Comparison of ENCODE assay signal across 30 mouse cellular contexts in the genomic region with DNA sequence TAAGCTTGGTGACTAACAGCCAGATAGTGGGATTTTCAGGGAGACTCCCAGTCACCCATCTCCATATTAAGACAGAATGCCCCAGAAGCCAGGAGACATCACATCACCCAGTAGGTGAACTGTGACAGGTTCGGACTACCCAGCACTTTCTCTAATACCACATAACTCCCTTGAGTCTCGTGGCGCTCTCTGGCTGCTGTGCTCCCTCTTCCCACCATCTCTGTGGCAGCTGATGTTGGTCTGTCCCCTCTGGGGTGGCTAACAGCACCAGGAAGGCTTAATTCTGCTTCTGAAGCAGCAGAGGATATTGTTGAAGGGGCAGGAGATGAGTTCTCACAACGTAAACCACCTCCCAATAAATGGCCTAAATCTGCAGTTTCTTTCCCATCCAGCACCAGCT. TPM values are rescaled to one million over a fixed set of nuclear protein-coding genes. Genes with fewer than 3 reads are reported as not detected.
DNase-seq lines count a peak whose midpoint lies in the region; ATAC-seq and TF ChIP-seq lines count a peak whose summit lies in the region.
"Had no signal": no experiment of that assay in that cellular context is flagged by ENCODE, and none has a peak within 500 bp of the region (broad histone marks: within the 10 kb centered on the region; RNA-seq: fewer than 3 reads in every experiment).

No protein-coding gene starts in this region.

- H3K9me3 ChIP-seq in heart, embryonic 10.5 days: no peaks in the 10 kb centered on the region
- no peaks in the 10 kb centered on the region for H3K9me3 ChIP-seq in liver, embryonic 12.5 days (replicated peaks)
- no peaks in the 10 kb centered on the region for H3K9me3 ChIP-seq in liver, embryonic 11.5 days (ENCODE audit: control insufficient read depth, low read length)
- H3K9me3 ChIP-seq in CH12.LX (replicated peaks; ENCODE audit: low read length): no peaks in the 10 kb centered on the region
- no peaks in the 10 kb centered on the region for H3K9me3 ChIP-seq in liver, embryonic 15.5 days (replicated peaks)
- H3K9me3 ChIP-seq: forebrain, embryonic 15.5 days; limb, embryonic 13.5 days; megakaryocyte, embryonic 14.5 days; midbrain, embryonic 15.5 days; stomach, embryonic 15.5 days had no signal

- peak; percentile 18; the same call in 1 of the 2 replicates for TF ChIP-seq POLR2A in CH12.LX (IDR thresholded peaks at IDR 0.05; ENCODE audit: low read depth, low read length)

- no peak overlapping the region for H3K9ac ChIP-seq in liver, embryonic 12.5 days
- no peak overlapping the region for H3K9ac ChIP-seq in liver, embryonic 11.5 days (ENCODE audit: low read depth, low read length)
- no peak overlapping the region for H3K9ac ChIP-seq in CH12.LX (ENCODE audit: insufficient read depth, low read depth)
- no peak overlapping the region for H3K9ac ChIP-seq in liver, embryonic 15.5 days
- H3K9ac ChIP-seq: forebrain, embryonic 15.5 days; hindbrain, embryonic 14.5 days; limb, embryonic 13.5 days; midbrain, embryonic 15.5 days; stomach, embryonic 15.5 days had no signal

- peaks cover 50% of the 10 kb centered on the region for H3K4me1 ChIP-seq in heart, embryonic 10.5 days
- peaks cover 83% of the 10 kb centered on the region for H3K4me1 ChIP-seq in liver, embryonic 12.5 days
- H3K4me1 ChIP-seq in liver, embryonic 11.5 days (replicated peaks; ENCODE audit: control insufficient read depth, insufficient read depth, low read length): peaks cover 45% of the 10 kb centered on the region
- H3K4me1 ChIP-seq in CH12.LX (ENCODE audit: control insufficient read depth in 1 of 2, insufficient read depth in 2 of 2): peaks cover 23 to 64% of the 10 kb centered on the region in 2 experiments
- H3K4me1 ChIP-seq in liver, embryonic 15.5 days (replicated peaks): peaks cover 78% of the 10 kb centered on the region

- H3K79me2 ChIP-seq in CH12.LX (replicated peaks; ENCODE audit: control insufficient read depth, extremely low read depth, insufficient read depth, poor library complexity, severe bottlenecking): peaks cover 25% of the 10 kb centered on the region

- TF ChIP-seq EP300 in CH12.LX (IDR thresholded peaks at IDR 0.05; ENCODE audit: low read length): no peak

- no peak overlapping the region for H3K27ac ChIP-seq in heart, embryonic 10.5 days
- H3K27ac ChIP-seq in liver, embryonic 12.5 days: peak overlapping the region; percentile 83; the same call in 1 of the 2 replicates
- no peak overlapping the region for H3K27ac ChIP-seq in liver, embryonic 11.5 days (ENCODE audit: low read depth, low read length)
- H3K27ac ChIP-seq in CH12.LX (ENCODE audit: insufficient read depth, low read depth): no peak overlapping the region
- peak overlapping the region; percentile 49 for H3K27ac ChIP-seq in liver, embryonic 15.5 days (replicated peaks)
- H3K27ac ChIP-seq: forebrain, embryonic 15.5 days; gastrocnemius, adult 2 months; heart, adult 2 months; hindbrain, embryonic 14.5 days; limb, embryonic 13.5 days; midbrain, embryonic 15.5 days; stomach, embryonic 15.5 days had no signal

- peaks cover 73% of the 10 kb centered on the region for H3K36me3 ChIP-seq in heart, embryonic 10.5 days
- peaks cover 86% of the 10 kb centered on the region for H3K36me3 ChIP-seq in liver, embryonic 12.5 days
- peaks cover 37% of the 10 kb centered on the region for H3K36me3 ChIP-seq in liver, embryonic 11.5 days (ENCODE audit: control insufficient read depth, insufficient read depth, low read length)
- peaks cover 63 to 79% of the 10 kb centered on the region in 2 experiments for H3K36me3 ChIP-seq in CH12.LX (replicated peaks in 1 of 2; ENCODE audit: control insufficient read depth in 1 of 2, insufficient read depth in 1 of 2, low read length in 1 of 2)
- peaks cover 88% of the 10 kb centered on the region for H3K36me3 ChIP-seq in liver, embryonic 15.5 days (replicated peaks)

- no peak for TF ChIP-seq CTCF in CH12.LX (conservative IDR thresholded peaks at IDR 0.05 in 1 of 2, IDR thresholded peaks at IDR 0.05 in 1 of 2; ENCODE audit: low read depth in 2 of 2, low read length in 2 of 2)

- in situ Hi-C loops in CH12.LX (cut with MboI; ENCODE audit: low pct_ligation_motif_present, low pct_unique_long_range_greater_than_20kb, low sequenced_read_pairs): no loop called here

- no peak overlapping the region for H3K4me3 ChIP-seq in heart, embryonic 10.5 days
- H3K4me3 ChIP-seq in liver, embryonic 12.5 days: no peak overlapping the region
- no peak overlapping the region for H3K4me3 ChIP-seq in liver, embryonic 11.5 days (ENCODE audit: low read depth, low read length)
- no peak overlapping the region for H3K4me3 ChIP-seq in CH12.LX (replicated peaks in 1 of 3; ENCODE audit: low read depth in 2 of 3, low read length in 2 of 3, poor library complexity in 1 of 3)
- no peak overlapping the region for H3K4me3 ChIP-seq in liver, embryonic 15.5 days (replicated peaks)
- H3K4me3 ChIP-seq: forebrain, embryonic 15.5 days; gastrocnemius, adult 2 months; heart, adult 2 months; limb, embryonic 13.5 days; megakaryocyte, embryonic 14.5 days; midbrain, embryonic 15.5 days; stomach, embryonic 15.5 days had no signal

- ATAC-seq in liver, embryonic 12.5 days: no peak
- no peak for ATAC-seq in liver, embryonic 11.5 days (replicated peaks; ENCODE audit: low FRiP score)
- ATAC-seq in liver, embryonic 15.5 days (ENCODE audit: insufficient read depth): no peak
- ATAC-seq: forebrain, embryonic 15.5 days; inflammation-experienced regulatory T-cells, adult 6 months; lung, postnatal 0 days; midbrain, embryonic 15.5 days; Patski had no signal

- intact Hi-C loops in heart, postnatal 25 days (cut with DNase I): no loop called here

- DNase-seq in heart, embryonic 10.5 days (ENCODE audit: low spot score): peak; percentile 71
- no peak for DNase-seq in heart, postnatal 25 days (ENCODE audit: low spot score)
- DNase-seq in liver, embryonic 11.5 days (ENCODE audit: low spot score): no peak
- DNase-seq in CH12.LX (ENCODE audit: extremely low read depth): no peak
- no peak for DNase-seq in c-Kit-positive CD71-positive TER-119-positive erythroid progenitor cells, embryonic 14.5 days (ENCODE audit: low spot score)
- DNase-seq in right cerebral cortex, adult 2 months (ENCODE audit: low spot score in 2 of 2): no peak
- DNase-seq: cerebellum, adult 18-20 months; cerebellum, postnatal 14 days; gastrocnemius, adult 2 months; gastrocnemius, postnatal 36 days; heart, adult 2 months; heart, postnatal 4 days; kidney, adult 11 months; kidney, postnatal 14 days; lung, adult 18-20 months; lung, postnatal 4 days; right cerebral cortex, postnatal 14 days had no signal

- H3K4me2 ChIP-seq in liver, embryonic 12.5 days: no peak overlapping the region
- no peak overlapping the region for H3K4me2 ChIP-seq in liver, embryonic 11.5 days
- H3K4me2 ChIP-seq in CH12.LX (ENCODE audit: insufficient read depth, low read depth, poor library complexity, severe bottlenecking): no peak overlapping the region
- no peak overlapping the region for H3K4me2 ChIP-seq in liver, embryonic 15.5 days
- H3K4me2 ChIP-seq: forebrain, embryonic 15.5 days; hindbrain, embryonic 14.5 days; limb, embryonic 13.5 days; midbrain, embryonic 15.5 days; stomach, embryonic 15.5 days had no signal

- 82% methylated on average over 4 of the region's 4 CpGs for WGBS in heart, embryonic 10.5 days
- WGBS in liver, embryonic 12.5 days (ENCODE audit: insufficient replicate concordance): 82% methylated on average over 4 of the region's 4 CpGs
- 87% methylated on average over 4 of the region's 4 CpGs for whole genome bisulfite sequencing in liver, embryonic 11.5 days
- 84% methylated on average over 4 of the region's 4 CpGs for WGBS in liver, embryonic 15.5 days (ENCODE audit: insufficient replicate concordance)

- dilution Hi-C loops in CH12.LX (cut with MboI; ENCODE audit: extremely low pct_ligation_motif_present, extremely low pct_unique_long_range_greater_than_20kb, low sequenced_read_pairs): loop anchor here (25.0 kb wide), 1 partner anchor 100 kb away; a partner anchor contains a TSS

- H3K27me3 ChIP-seq in heart, embryonic 10.5 days (ENCODE audit: insufficient read depth, poor library complexity, severe bottlenecking): no peaks in the 10 kb centered on the region; the same call in 1 of the 2 replicates
- no peaks in the 10 kb centered on the region for H3K27me3 ChIP-seq in liver, embryonic 12.5 days (replicated peaks)
- H3K27me3 ChIP-seq in liver, embryonic 11.5 days (replicated peaks; ENCODE audit: control insufficient read depth, insufficient read depth, low read length): no peaks in the 10 kb centered on the region
- H3K27me3 ChIP-seq in CH12.LX (replicated peaks): no peaks in the 10 kb centered on the region
- H3K27me3 ChIP-seq in liver, embryonic 15.5 days: no peaks in the 10 kb centered on the region
- H3K27me3 ChIP-seq: forebrain, embryonic 15.5 days; limb, embryonic 13.5 days; megakaryocyte, embryonic 14.5 days; midbrain, embryonic 15.5 days; Patski; stomach, embryonic 15.5 days had no signal

- TF ChIP-seq RAD21 in CH12.LX (IDR thresholded peaks at IDR 0.05; ENCODE audit: low read depth, low read length): no peak

RNA-seq across cellular contexts. Expression of a gene that starts 7.6 kb away (rescaled TPM):
- polyA plus RNA-seq in heart, embryonic 10.5 days (2016; fragmentation: Nextera tagmentation; extraction: Ambion mirVana): 60.4 and 75.4 TPM in 2 replicates
- 10 to 100 TPM; 56.7 to 57.3 TPM for total RNA-seq in heart, postnatal 25 days (2021)
- 97.2 and 98.8 TPM in 2 replicates for polyA plus RNA-seq in liver, embryonic 12.5 days (2016; fragmentation: Nextera tagmentation; extraction: Ambion mirVana)
- 104 and 108 TPM in 2 replicates for polyA plus RNA-seq in liver, embryonic 11.5 days (2014; fragmentation: Nextera tagmentation; extraction: Ambion mirVana)
- 126 and 142 TPM in 2 replicates for total RNA-seq in CH12.LX (2012; rRNA removed)
- total RNA-seq in CH12.LX (2014; rRNA removed): 89.9 and 99.8 TPM in 2 replicates
- polyA plus RNA-seq in CH12.LX (2012; ENCODE audit: insufficient read length, low read depth): 124 and 149 TPM in 2 replicates
- polyA plus RNA-seq in liver, embryonic 15.5 days (2015; fragmentation: Nextera tagmentation; extraction: Ambion mirVana): 50.9 and 55.2 TPM in 2 replicates

RNA-seq across cellular contexts. Expression of a gene that starts 15.5 kb away (rescaled TPM):
- polyA plus RNA-seq in heart, embryonic 10.5 days (2016; fragmentation: Nextera tagmentation; extraction: Ambion mirVana): 9.1 and 14.3 TPM in 2 replicates
- total RNA-seq in heart, postnatal 25 days (2021): 10 to 100 TPM; 21.1 to 21.7 TPM
- 7.3 and 7.5 TPM in 2 replicates for polyA plus RNA-seq in liver, embryonic 12.5 days (2016; fragmentation: Nextera tagmentation; extraction: Ambion mirVana)
- 11.4 and 14.7 TPM in 2 replicates for polyA plus RNA-seq in liver, embryonic 11.5 days (2014; fragmentation: Nextera tagmentation; extraction: Ambion mirVana)
- 46.6 and 51.3 TPM in 2 replicates for total RNA-seq in CH12.LX (2012; rRNA removed)
- total RNA-seq in CH12.LX (2014; rRNA removed): 38.3 and 40.7 TPM in 2 replicates
- polyA plus RNA-seq in CH12.LX (2012; ENCODE audit: insufficient read length, low read depth): 52.0 and 59.0 TPM in 2 replicates
- polyA plus RNA-seq in liver, embryonic 15.5 days (2015; fragmentation: Nextera tagmentation; extraction: Ambion mirVana): 3.8 and 4.6 TPM in 2 replicates

RNA-seq across cellular contexts. Expression of a gene that starts 27.2 kb away (rescaled TPM):
- 40.1 and 41.8 TPM in 2 replicates for polyA plus RNA-seq in heart, embryonic 10.5 days (2016; fragmentation: Nextera tagmentation; extraction: Ambion mirVana)
- 10 to 100 TPM; 20.7 to 23.3 TPM for total RNA-seq in heart, postnatal 25 days (2021)
- 28.4 and 28.9 TPM in 2 replicates for polyA plus RNA-seq in liver, embryonic 12.5 days (2016; fragmentation: Nextera tagmentation; extraction: Ambion mirVana)
- polyA plus RNA-seq in liver, embryonic 11.5 days (2014; fragmentation: Nextera tagmentation; extraction: Ambion mirVana): 41.6 and 44.8 TPM in 2 replicates
- total RNA-seq in CH12.LX (2012; rRNA removed): 27.8 and 31.0 TPM in 2 replicates
- total RNA-seq in CH12.LX (2014; rRNA removed): 24.8 and 27.0 TPM in 2 replicates
- polyA plus RNA-seq in CH12.LX (2012; ENCODE audit: insufficient read length, low read depth): 32.4 and 32.9 TPM in 2 replicates
- 26.1 and 28.9 TPM in 2 replicates for polyA plus RNA-seq in liver, embryonic 15.5 days (2015; fragmentation: Nextera tagmentation; extraction: Ambion mirVana)

RNA-seq across cellular contexts. Expression of a gene that starts 43.4 kb away (rescaled TPM):
- 0.06 and 0.08 TPM in 2 replicates for polyA plus RNA-seq in heart, embryonic 10.5 days (2016; fragmentation: Nextera tagmentation; extraction: Ambion mirVana)
- under 1 TPM; 0.61 to 0.68 TPM for total RNA-seq in heart, postnatal 25 days (2021)
- polyA plus RNA-seq in liver, embryonic 12.5 days (2016; fragmentation: Nextera tagmentation; extraction: Ambion mirVana): 0.05 TPM in 1 of 2 replicates, not detected in the other
- polyA plus RNA-seq in liver, embryonic 11.5 days (2014; fragmentation: Nextera tagmentation; extraction: Ambion mirVana): 0.05 and 0.12 TPM in 2 replicates
- total RNA-seq in CH12.LX (2012; rRNA removed) (0.04 TPM in 1 of 2 replicates, not detected in the other), CH12.LX (2014; rRNA removed) (not detected in 2 replicates)
- not detected in 2 replicates for polyA plus RNA-seq in CH12.LX (2012; ENCODE audit: insufficient read length, low read depth)
- 0.05 and 0.06 TPM in 2 replicates for polyA plus RNA-seq in liver, embryonic 15.5 days (2015; fragmentation: Nextera tagmentation; extraction: Ambion mirVana)
- polyA plus RNA-seq: forebrain, embryonic 15.5 days; inflammation-experienced regulatory T-cells, adult 6 months; lung, postnatal 0 days; neural tube, embryonic 11.5 days; stomach, embryonic 15.5 days had no signal

RNA-seq across cellular contexts. Expression of a gene that starts 54.0 kb away (rescaled TPM):
- polyA plus RNA-seq in heart, embryonic 10.5 days (2016; fragmentation: Nextera tagmentation; extraction: Ambion mirVana): 88.9 and 128 TPM in 2 replicates
- 1 to 10 TPM; 5.3 to 9.5 TPM for total RNA-seq in heart, postnatal 25 days (2021)
- polyA plus RNA-seq in liver, embryonic 12.5 days (2016; fragmentation: Nextera tagmentation; extraction: Ambion mirVana): 913 and 972 TPM in 2 replicates
- polyA plus RNA-seq in liver, embryonic 11.5 days (2014; fragmentation: Nextera tagmentation; extraction: Ambion mirVana): 191 and 229 TPM in 2 replicates
- total RNA-seq in CH12.LX (2012; rRNA removed) (0.08 TPM in 1 of 2 replicates, not detected in the other), CH12.LX (2014; rRNA removed) (0.04 TPM in 1 of 2 replicates, not detected in the other)
- polyA plus RNA-seq in CH12.LX (2012; ENCODE audit: insufficient read length, low read depth): not detected in 2 replicates
- polyA plus RNA-seq in liver, embryonic 15.5 days (2015; fragmentation: Nextera tagmentation; extraction: Ambion mirVana): 1,073 and 1,204 TPM in 2 replicates
- polyA plus RNA-seq: Patski; small intestine, adult 2 months had no signal

Comparison
In these comparisons a context has a peak if more than half of its experiments do, and no peak if none do; other contexts are left out.
1. H3K27ac ChIP-seq: peak in liver, embryonic 12.5 days (single experiment) and liver, embryonic 15.5 days (single experiment); none in heart, embryonic 10.5 days (single experiment), liver, embryonic 11.5 days (single experiment) and CH12.LX (single experiment).